Mouse (Mus musculus) liver, adult (tissue): ENCODE data around the gene Stard10.
A peak's percentile ranks its signal among the peaks of the same experiment; 100 is the strongest.

Source experiments
- GATA4 ChIP-seq: IDR thresholded peaks from 2 replicates; pipeline ENCODE4 v1.6.1; 2014; ENCODE audit warnings: mild to moderate bottlenecking, low read length; ENCODE audit not compliant: insufficient replicate concordance

Gene Stard10

GRCm38 (mm10) chr7:101319796-101320195, 2.9 kb downstream of the Stard10 start:
- TF ChIP-seq GATA4 = no peak

DNA sequence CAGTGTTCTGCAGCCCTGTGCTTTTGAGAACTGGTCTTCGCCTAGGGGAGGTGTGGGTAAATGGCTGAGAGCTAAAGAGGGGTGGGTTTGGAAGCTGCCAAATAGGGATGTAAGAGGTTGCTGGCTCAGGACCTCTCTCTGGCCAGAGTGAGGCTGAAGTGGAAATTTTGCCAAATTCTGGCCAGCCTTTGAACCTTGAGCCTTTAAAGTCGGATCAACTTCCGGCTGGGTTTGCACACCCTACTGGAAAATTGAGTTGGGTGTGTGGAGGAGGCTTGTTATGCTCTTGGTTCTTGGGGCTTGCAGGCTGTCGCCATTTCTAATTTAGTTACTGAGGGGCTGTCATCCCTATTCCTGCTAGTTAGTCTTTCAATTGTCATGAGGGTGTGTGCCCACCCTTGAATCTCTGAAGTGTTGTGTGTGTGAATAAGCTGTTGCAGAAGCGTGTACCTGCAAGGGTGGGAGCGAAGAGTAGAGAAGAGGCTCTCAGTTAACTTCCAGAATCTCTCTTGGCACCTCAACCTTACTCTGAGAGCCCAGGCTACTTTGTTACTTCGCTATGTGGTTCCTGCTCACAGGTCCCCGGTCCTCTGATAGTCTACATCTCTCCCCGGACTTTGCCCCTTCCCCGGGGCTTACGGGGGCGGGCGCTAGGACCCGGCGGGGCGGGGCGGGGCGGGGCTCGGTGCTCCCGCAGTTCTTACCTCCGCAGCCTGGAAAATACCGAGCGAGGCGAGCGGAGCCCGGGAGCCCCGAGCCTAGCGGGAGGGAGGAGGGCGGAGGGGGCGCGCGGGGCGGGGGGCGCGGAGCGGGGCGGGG, 3.7 kb downstream of the Stard10 start:
- no peak for TF ChIP-seq GATA4

DNA sequence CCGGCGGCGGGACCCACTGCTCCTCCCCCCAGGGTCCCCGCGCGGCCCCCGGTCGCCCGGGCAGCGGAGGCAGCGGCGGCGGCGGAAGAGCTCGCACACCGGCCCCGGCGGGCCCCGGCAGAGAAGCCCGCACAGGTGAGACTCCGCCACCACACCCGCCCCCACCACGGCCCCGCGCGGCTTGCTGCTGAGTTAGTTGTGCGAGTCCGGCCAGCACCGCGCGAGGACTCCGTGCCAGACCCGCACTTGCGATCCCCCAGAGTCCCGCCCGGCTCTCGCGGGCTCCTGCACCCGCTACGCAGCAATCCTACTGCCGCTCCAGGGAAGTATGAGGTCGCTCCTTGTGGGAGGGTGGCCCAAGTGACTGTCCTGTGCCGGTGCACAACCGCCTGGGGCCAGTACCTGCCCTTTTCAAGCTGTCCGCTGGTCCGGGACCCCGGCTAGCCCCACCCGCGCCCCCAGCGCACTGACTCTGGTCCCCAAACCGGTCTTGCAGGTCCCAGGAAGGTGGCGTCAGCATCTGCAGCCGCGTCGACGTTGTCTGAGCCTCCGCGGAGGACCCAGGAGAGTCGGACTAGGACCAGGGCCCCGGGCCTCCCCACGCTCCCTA, 4.4 kb downstream of the Stard10 start:
- no peak for TF ChIP-seq GATA4

- TF ChIP-seq GATA4 = peak; percentile 91
These were observed 6.3 kb downstream of the Stard10 start for GRCm38 (mm10) chr7:101323141-101323594.

DNA sequence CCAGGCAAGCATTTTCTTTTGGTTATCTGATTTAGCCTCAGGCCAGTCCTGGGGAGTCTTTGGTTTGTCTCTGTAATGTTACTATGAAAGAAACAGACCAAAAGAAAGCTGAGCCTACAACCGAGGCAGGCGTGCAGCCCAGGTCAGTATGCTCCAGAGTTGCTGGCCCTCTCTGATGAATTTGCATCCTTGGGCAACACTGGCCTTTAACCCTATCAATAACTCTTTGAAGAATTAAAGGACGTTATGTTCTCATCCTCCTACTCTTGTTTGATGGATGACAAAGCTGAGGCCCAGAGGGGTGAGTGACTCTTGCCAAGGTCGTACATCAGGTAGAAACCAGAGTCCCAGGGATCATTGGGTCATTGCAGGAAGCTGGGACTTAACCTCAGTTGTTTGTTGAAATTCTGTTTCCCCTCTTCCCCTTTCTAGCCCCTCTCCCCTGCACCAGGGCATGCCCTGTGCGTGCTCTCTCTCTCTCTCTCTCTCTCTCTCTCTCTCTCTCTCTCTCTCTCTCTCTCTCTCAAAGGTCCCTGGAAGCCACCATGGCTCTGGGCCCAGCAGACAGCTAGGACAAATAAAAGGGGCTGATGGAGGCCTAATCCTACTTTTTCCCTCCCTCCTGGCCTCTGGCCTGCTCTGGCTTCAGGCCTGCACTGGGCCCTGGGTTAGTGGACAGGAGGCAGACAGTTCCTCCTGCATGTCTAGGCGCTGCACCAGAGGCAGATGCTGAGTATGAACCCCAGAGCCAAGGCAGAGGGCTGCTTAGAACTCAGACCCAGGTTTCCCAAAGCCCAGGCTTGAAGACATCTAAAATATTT, 7.5 kb downstream of the Stard10 start:
- no peak for TF ChIP-seq GATA4

DNA sequence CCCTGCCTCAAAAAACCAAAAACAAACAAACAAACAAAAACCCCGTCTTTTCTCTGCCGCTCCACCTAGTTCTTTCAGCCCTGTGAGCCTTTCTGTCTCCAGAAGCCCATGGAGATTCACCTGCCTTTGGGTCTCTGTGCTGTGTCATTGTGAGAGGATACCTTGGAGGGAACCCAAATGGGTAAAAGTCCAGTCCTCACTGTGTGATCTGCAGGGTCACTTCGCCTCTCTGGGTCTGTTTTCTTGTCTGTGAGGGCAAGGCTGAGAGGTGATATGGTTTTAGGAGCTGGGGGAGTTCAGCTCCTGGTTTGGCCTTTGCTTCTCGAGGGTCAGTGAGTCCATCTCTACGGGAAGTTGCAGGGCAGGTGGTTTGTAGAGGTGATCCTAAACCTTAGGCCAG, 9.1 kb downstream of the Stard10 start:
- TF ChIP-seq GATA4 = no peak; the same call in 1 of the 2 replicates

DNA sequence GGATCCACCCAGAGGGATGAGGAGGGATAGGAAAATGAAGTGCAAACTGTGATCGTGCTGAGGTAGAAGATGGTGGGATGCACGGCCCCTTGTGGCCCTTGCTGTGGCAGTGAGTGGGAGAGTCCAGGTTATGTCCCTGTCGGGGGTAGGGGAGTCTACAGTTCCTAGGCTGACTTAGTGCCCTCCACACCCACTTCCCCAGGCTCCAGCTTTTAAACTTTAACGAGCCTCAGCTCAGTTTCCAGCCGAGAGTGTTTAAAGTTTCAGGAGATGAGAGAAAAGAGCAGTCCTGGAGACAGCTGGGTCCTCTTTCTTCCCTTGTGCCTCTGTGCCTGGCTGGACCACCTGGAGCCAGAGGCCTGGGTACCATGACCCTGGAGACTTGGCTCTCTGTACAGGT, 10.4 kb downstream of the Stard10 start:
- TF ChIP-seq GATA4 = no peak

- no peak for TF ChIP-seq GATA4
These were observed 10.9 kb downstream of the Stard10 start for GRCm38 (mm10) chr7:101327786-101328185.

DNA sequence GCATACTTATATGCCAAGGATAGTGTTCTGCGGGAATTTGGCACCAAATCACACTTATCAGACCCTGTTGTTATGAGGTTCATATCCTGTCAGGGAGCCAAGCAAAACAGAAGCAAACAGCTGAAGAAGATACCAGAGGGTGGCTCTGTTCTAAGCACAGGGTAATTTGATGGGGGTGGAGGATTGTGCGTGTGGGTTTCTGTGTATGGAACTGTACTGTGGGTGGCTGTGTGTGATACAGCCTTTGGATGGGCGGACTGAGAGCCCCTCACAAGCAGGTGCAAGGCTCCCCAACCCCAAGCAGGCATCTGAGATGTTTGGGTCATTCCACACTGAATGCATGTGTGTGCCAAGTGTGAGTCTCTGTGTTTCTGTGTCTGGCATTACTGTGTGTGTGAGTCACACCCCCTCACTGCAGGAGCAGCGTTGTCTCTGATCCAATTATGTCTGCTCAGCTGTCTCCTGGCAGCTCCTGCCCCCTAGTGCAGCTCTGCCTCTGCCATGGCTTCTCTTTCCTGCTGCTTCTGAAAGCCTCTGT, 11.8 kb downstream of the Stard10 start:
- TF ChIP-seq GATA4 = no peak

- no peak for TF ChIP-seq GATA4
These were observed 12.7 kb downstream of the Stard10 start for GRCm38 (mm10) chr7:101329606-101330005.

- TF ChIP-seq GATA4 = no peak
These were observed 13.4 kb downstream of the Stard10 start for GRCm38 (mm10) chr7:101330074-101330840.

DNA sequence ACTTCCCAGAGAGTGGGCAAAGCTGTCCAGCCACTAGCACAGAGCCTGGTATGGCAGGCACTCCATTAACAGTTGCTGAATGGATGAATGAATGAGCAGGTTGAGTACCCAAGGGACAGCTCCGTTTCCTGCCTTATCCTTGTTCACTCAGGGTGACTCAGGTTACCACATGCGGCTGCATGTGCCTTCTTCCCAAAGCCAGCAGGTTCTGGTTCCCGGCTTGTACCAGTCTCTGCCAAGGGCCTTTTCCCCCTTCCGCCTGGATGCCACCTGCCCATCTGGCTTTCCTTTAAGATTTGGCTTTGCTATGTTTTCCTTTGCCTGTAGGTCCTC, 13.9 kb downstream of the Stard10 start:
- no peak for TF ChIP-seq GATA4

- no peak for TF ChIP-seq GATA4
These were observed 15.4 kb downstream of the Stard10 start for GRCm38 (mm10) chr7:101332045-101332831.

- TF ChIP-seq GATA4 = no peak
These were observed 18.3 kb downstream of the Stard10 start for GRCm38 (mm10) chr7:101335228-101335627.
